Mouse (Mus musculus) heart, adult 2 months (tissue): ENCODE measurements around the gene Rapgef5. TPM values are rescaled to one million over a fixed set of nuclear protein-coding genes. Genes with fewer than 3 reads are reported as not detected.
A peak's percentile ranks its signal among the peaks of the same experiment; 100 is the strongest.

Source experiments
- DNase-seq, 2 experiments: peaks; one replicate each; pipeline ENCODE4 v3.0.0; 2021
- H3K27ac ChIP-seq: fragments of 200-600 bp; 2 replicates; pipeline ENCODE4 v1.8.1; 2022
- H3K27me3 ChIP-seq: fragments of 200-500 bp; 2 replicates; pipeline ENCODE4 v1.6.1; 2012; ENCODE audit warnings: mild to moderate bottlenecking, low read length, inconsistent platforms, mixed read lengths; ENCODE audit not compliant: control insufficient read depth, insufficient read depth
- H3K36me3 ChIP-seq: fragments of 200-500 bp; 2 replicates; pipeline ENCODE4 v1.6.1; 2012; ENCODE audit warnings: low read length, inconsistent platforms; ENCODE audit not compliant: control insufficient read depth, insufficient read depth
- H3K4me1 ChIP-seq: fragments of 200-500 bp; 2 replicates; pipeline ENCODE4 v1.6.1; 2011; ENCODE audit warnings: low read length; ENCODE audit not compliant: control insufficient read depth, insufficient read depth
- H3K4me3 ChIP-seq: fragments of 200-600 bp; 2 replicates; pipeline ENCODE4 v1.8.1; 2022
- H3K79me2 ChIP-seq: fragments of 200-500 bp; replicated peaks from 2 replicates; pipeline ENCODE4 v1.6.1; 2012; ENCODE audit warnings: mild to moderate bottlenecking, inconsistent platforms, low read length, moderate library complexity, mixed read lengths; ENCODE audit not compliant: control insufficient read depth, insufficient read depth
- H3K9ac ChIP-seq: fragments of 200-500 bp; 2 replicates; pipeline ENCODE4 v1.6.1; 2012; ENCODE audit warnings: low read depth, mild to moderate bottlenecking, control low read depth, inconsistent platforms, low read length, mixed read lengths
- CTCF ChIP-seq: fragments of 200-600 bp; IDR thresholded peaks from 2 replicates; pipeline ENCODE4 v1.8.1; 2022; ENCODE audit warnings: antibody characterized with exemption, mild to moderate bottlenecking, moderate library complexity
- EP300 ChIP-seq: fragments of 200-500 bp; IDR thresholded peaks from 2 replicates; pipeline ENCODE4 v1.6.1; 2011; ENCODE audit warnings: low read depth, low read length, control low read depth; ENCODE audit not compliant: insufficient read depth
- POLR2A ChIP-seq: fragments of 200-500 bp; IDR thresholded peaks from 2 replicates; pipeline ENCODE4 v1.6.1; 2011; ENCODE audit warnings: mild to moderate bottlenecking, low read depth, low read length, control low read depth; ENCODE audit not compliant: insufficient read depth
- WGBS: fragments of 180-500 bp; shearing (Covaris S2); methylation state at CpG from one replicate; pipeline ENCODE4 v1.1.7; 2018; 5-methylcytosine and 5-hydroxymethylcytosine counted together
- intact Hi-C: fragments of 180-260 bp; cut with DNase I; formaldehyde crosslinking; loops from one replicate; pipeline ENCODE4 v1.15.1; 2025
- polyA plus RNA-seq: library from polyadenylated mRNA; depleted of rRNA; stranded (reverse); fragments of >200 nt; gene quantifications from 2 replicates; pipeline ENCODE4 v1.2.3, GENCODE M21; 2012
- total RNA-seq, 2 experiments: library from RNA; stranded (reverse); gene quantifications; 2 replicates each; pipeline ENCODE4 v1.2.3; 2021

Rapgef5 gene
- total and polyA plus RNA-seq, 3 experiments, result 11.4 to 33.0 (median 29.9) TPM

GRCm38 (mm10) chr12:117569671-117570070 is 53.4 kb downstream of the Rapgef5 start:
- TF ChIP-seq CTCF (peak; percentile 33; the same call in 1 of the 2 replicates), POLR2A (no peak), EP300 (no peak)
- Histone ChIP-seq H3K79me2 (no peaks in the 10 kb centered on the region), H3K9ac (no peak overlapping the region), H3K27me3 (no peaks in the 10 kb centered on the region; the same call in 1 of the 2 replicates), H3K4me3 (no peak overlapping the region), H3K27ac (no peak overlapping the region), H3K36me3 (no peaks in the 10 kb centered on the region; the same call in 1 of the 2 replicates), H3K4me1 (no peaks in the 10 kb centered on the region)
- intact Hi-C loops, result no loop called here
- WGBS, result 63% methylated on average over 2 of the region's 2 CpGs
- no peak for DNase-seq

GRCm38 (mm10) chr12:117584256-117584655 is 68.0 kb downstream of the Rapgef5 start:
- H3K79me2 ChIP-seq, result no peaks in the 10 kb centered on the region
- intact Hi-C loops, result loop anchor here (5.0 kb wide), 1 partner anchor 47 kb away; no protein-coding TSS in a partner anchor
- H3K4me1 ChIP-seq, result no peaks in the 10 kb centered on the region
- H3K36me3 ChIP-seq, result no peaks in the 10 kb centered on the region
- no peaks in the 10 kb centered on the region for H3K27me3 ChIP-seq
- no peak overlapping the region for H3K27ac ChIP-seq
- TF ChIP-seq EP300 (no peak), CTCF (no peak), POLR2A (no peak)
- no peak for DNase-seq
- H3K4me3 ChIP-seq, result no peak overlapping the region
- 84% methylated on average over 4 of the region's 4 CpGs for whole genome bisulfite sequencing
- H3K9ac ChIP-seq, result no peak overlapping the region

GRCm38 (mm10) chr12:117585390-117585789 is 69.1 kb downstream of the Rapgef5 start:
- no peak overlapping the region for H3K4me3 ChIP-seq
- DNase-seq, result no peak
- H3K27me3 ChIP-seq, result no peaks in the 10 kb centered on the region
- H3K4me1 ChIP-seq, result no peaks in the 10 kb centered on the region
- H3K27ac ChIP-seq, result no peak overlapping the region
- no peak for TF ChIP-seq CTCF
- TF ChIP-seq POLR2A, result no peak
- TF ChIP-seq EP300, result no peak
- intact Hi-C loops, result loop anchor here (5.0 kb wide), 3 partner anchors 72 to 173 kb away; no protein-coding TSS in a partner anchor
- whole genome bisulfite sequencing, result 76% methylated on average over 2 of the region's 2 CpGs
- no peaks in the 10 kb centered on the region for H3K79me2 ChIP-seq
- no peaks in the 10 kb centered on the region for H3K36me3 ChIP-seq
- H3K9ac ChIP-seq, result no peak overlapping the region

- peak; percentile 81 to 83 for DNase-seq
- Histone ChIP-seq H3K27me3 (no peaks in the 10 kb centered on the region), H3K27ac (no peak overlapping the region), H3K79me2 (no peaks in the 10 kb centered on the region), H3K36me3 (no peaks in the 10 kb centered on the region), H3K4me1 (peaks cover 3% of the 10 kb centered on the region; the same call in 1 of the 2 replicates), H3K9ac (no peak overlapping the region), H3K4me3 (no peak overlapping the region)
- WGBS, result 24% methylated on average over 1 of the region's 1 CpGs
- TF ChIP-seq POLR2A (no peak), EP300 (peak; percentile 88), CTCF (no peak; the same call in none of the 2 replicates)
- intact Hi-C loops, result loop anchor here (1.0 to 5.0 kb wide), 5 partner anchors 71 to 178 kb away; no protein-coding TSS in a partner anchor
Observed at GRCm38 (mm10) chr12:117586124-117586523, 69.8 kb downstream of the Rapgef5 start.

GRCm38 (mm10) chr12:117589186-117589585 is 72.9 kb downstream of the Rapgef5 start:
- no peaks in the 10 kb centered on the region for H3K27me3 ChIP-seq
- H3K27ac ChIP-seq, result no peak overlapping the region
- H3K4me3 ChIP-seq, result no peak overlapping the region
- no peak for DNase-seq
- peaks cover 4% of the 10 kb centered on the region for H3K4me1 ChIP-seq
- intact Hi-C loops, result loop anchor here (5.0 kb wide), 3 partner anchors 68 to 177 kb away; no protein-coding TSS in a partner anchor
- H3K36me3 ChIP-seq, result peaks cover 3% of the 10 kb centered on the region; the same call in 1 of the 2 replicates
- no peak overlapping the region for H3K9ac ChIP-seq
- 93% methylated on average over 2 of the region's 2 CpGs for WGBS
- TF ChIP-seq POLR2A (no peak), CTCF (no peak), EP300 (no peak)
- H3K79me2 ChIP-seq, result no peaks in the 10 kb centered on the region

GRCm38 (mm10) chr12:117592019-117592418 is 75.7 kb downstream of the Rapgef5 start:
- Histone ChIP-seq H3K36me3 (peaks cover 3% of the 10 kb centered on the region; the same call in 1 of the 2 replicates), H3K4me1 (peaks cover 4% of the 10 kb centered on the region), H3K4me3 (no peak overlapping the region), H3K79me2 (no peaks in the 10 kb centered on the region), H3K27me3 (no peaks in the 10 kb centered on the region), H3K27ac (no peak overlapping the region), H3K9ac (no peak overlapping the region)
- TF ChIP-seq CTCF (peak; percentile 47), POLR2A (no peak), EP300 (no peak)
- WGBS, result 34% methylated on average over 2 of the region's 2 CpGs
- DNase-seq, result no peak
- intact Hi-C loops, result no loop called here
